Mouse (Mus musculus): ENCODE results near the gene Samd10.

The Samd10 gene

GRCm38 (mm10) chr2:181576613-181577012 is 22.4 kb downstream of the Samd10 start:
- no peak for DNase-seq

- no peak for DNase-seq
These were observed 24.0 kb downstream of the Samd10 start for GRCm38 (mm10) chr2:181574921-181575545.

- DNase-seq = no peak
These were observed 25.1 kb downstream of the Samd10 start for GRCm38 (mm10) chr2:181573961-181574360.

- no peak for DNase-seq
These were observed 25.8 kb downstream of the Samd10 start for GRCm38 (mm10) chr2:181572921-181573920.

GRCm38 (mm10) chr2:181571941-181572670 is 26.9 kb downstream of the Samd10 start:
- DNase-seq = no peak

GRCm38 (mm10) chr2:181570921-181571595 is 28.0 kb downstream of the Samd10 start:
- no peak for DNase-seq

GRCm38 (mm10) chr2:181570375-181570774 is 28.6 kb downstream of the Samd10 start:
- DNase-seq = no peak

- no peak for DNase-seq
These were observed 29.2 kb downstream of the Samd10 start for GRCm38 (mm10) chr2:181569856-181570255.

- DNase-seq = peak; percentile 56 to 86
These were observed 30.6 kb downstream of the Samd10 start for GRCm38 (mm10) chr2:181568272-181569008.

- no peak for DNase-seq
These were observed 31.7 kb downstream of the Samd10 start for GRCm38 (mm10) chr2:181567338-181567737.

- DNase-seq = no peak
These were observed 45.2 kb downstream of the Samd10 start for GRCm38 (mm10) chr2:181553772-181554171.

GRCm38 (mm10) chr2:181550233-181550632 is 48.8 kb downstream of the Samd10 start:
- DNase-seq = no peak

- no peak for DNase-seq
These were observed 50.3 kb downstream of the Samd10 start for GRCm38 (mm10) chr2:181548682-181549081.

- DNase-seq = no peak
These were observed 50.8 kb downstream of the Samd10 start for GRCm38 (mm10) chr2:181548227-181548626.

GRCm38 (mm10) chr2:181546142-181546541 is 52.9 kb downstream of the Samd10 start:
- DNase-seq = no peak
